Mouse (Mus musculus) brain, embryonic 14.5 days (tissue): ENCODE data around the gene Olfr1256.

ENCODE experiments used
- CTCF ChIP-seq: fragments of 200-500 bp; IDR thresholded peaks from 2 replicates; pipeline ENCODE4 v1.5.1; 2012; ENCODE audit warnings: inconsistent platforms, mild to moderate bottlenecking, moderate library complexity, borderline replicate concordance; ENCODE audit not compliant: insufficient read depth, insufficient read length; ENCODE audit errors: extremely low read depth
- POLR2A ChIP-seq: fragments of 200-500 bp; IDR thresholded peaks from 2 replicates; pipeline ENCODE4 v1.6.1; 2012; ENCODE audit warnings: mild to moderate bottlenecking, inconsistent platforms, borderline replicate concordance; ENCODE audit not compliant: poor library complexity, insufficient read depth, insufficient read length, severe bottlenecking; ENCODE audit errors: extremely low read depth

DNA sequence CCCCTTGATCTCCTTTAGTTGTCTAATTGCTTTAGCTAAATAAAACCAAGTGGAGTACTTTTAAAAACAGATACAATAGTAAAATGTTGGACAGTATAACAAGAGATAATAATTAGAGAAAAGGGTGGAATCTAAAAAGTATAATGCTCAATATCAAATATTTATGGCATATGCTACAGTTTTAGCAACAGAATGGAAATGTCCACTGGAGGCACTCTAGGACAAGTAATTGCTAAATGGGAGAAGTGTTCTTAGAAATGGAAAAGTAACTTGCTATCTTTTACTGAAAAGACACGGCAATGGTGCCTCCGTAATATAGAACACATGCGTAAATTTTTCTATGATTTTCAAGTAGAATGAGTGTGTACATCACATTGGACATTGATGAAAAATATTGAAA lies 41.8 kb downstream of the Olfr1256 start:
- TF ChIP-seq CTCF (no peak), POLR2A (no peak)
